Mouse (Mus musculus): ENCODE measurements around the gene Gpx1. TPM values are rescaled to one million over a fixed set of nuclear protein-coding genes. Genes with fewer than 3 reads are reported as not detected.
"Not testable (repeated sequence)": the region's sequence is repeated elsewhere in the genome, so short reads cannot be mapped to it uniquely, and the experiment has no call there.

The Gpx1 gene
- total and polyA plus RNA-seq, 2 experiments from 2014 or later: 184 to 446 TPM

DNA sequence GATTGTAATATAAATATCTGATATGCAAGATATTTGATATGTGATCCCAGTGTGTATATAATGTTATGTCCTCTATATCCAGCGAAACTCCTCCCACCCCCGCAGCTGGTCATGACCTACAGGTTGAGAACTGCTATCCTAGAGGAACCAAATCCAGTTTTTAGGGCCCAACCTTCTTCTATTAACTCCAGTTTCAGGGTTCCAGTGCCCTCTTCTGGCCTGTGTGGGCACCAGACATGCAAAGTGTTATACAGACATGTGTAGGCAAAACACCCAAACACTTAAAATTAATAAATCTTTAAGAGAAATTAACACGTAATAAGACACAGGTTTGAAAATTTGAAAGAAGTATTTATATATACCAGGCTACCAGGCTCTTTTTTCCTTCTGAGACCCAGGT, 21.1 kb upstream of the Gpx1 start:
- Histone ChIP-seq H3K27ac (ENCODE audit: low read depth, low read length) (no peak overlapping the region), H3K9ac (no peak overlapping the region), H3K4me3 (ENCODE audit: low read depth, low read length) (no peak overlapping the region), H3K27me3 (ENCODE audit: insufficient read depth, low read length) (no peaks in the 10 kb centered on the region), H3K4me1 (ENCODE audit: insufficient read depth) (no peaks in the 10 kb centered on the region), H3K36me3 (ENCODE audit: insufficient read depth) (no peaks in the 10 kb centered on the region), H3K4me2 (ENCODE audit: low read depth) (no peak overlapping the region), H3K9me3 (ENCODE audit: low read length) (no peaks in the 10 kb centered on the region)
- 97% methylated on average over 3 of the region's 3 CpGs for WGBS
- DNase-seq (no peak), ATAC-seq (no peak)
- peak; percentile 32; the same call in 1 of the 2 replicates for TF ChIP-seq CTCF (IDR thresholded peaks at IDR 0.05; ENCODE audit: low read depth)

DNA sequence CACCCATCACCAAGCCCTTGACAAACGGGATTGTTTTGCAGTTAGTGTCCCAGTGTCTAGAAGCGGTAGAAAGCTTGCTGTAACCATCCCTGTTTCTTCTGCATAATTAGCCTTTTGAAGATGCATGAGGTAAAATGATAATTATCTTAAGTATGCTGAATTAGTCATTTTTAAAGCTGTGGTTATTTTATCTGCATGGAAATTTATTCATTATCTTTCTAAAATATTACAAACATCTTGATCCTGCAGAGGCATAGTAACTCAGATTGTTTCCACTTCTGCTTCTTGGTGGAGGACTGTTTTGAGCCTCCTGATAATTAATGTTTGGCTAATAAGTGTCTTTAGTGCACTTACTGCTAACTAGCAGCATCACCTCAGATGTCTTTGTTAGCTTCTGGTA, 20.2 kb upstream of the Gpx1 start:
- H3K27ac ChIP-seq (ENCODE audit: low read depth, low read length): no peak overlapping the region
- H3K9me3 ChIP-seq (ENCODE audit: low read length): no peaks in the 10 kb centered on the region
- no peak for TF ChIP-seq CTCF (IDR thresholded peaks at IDR 0.05; ENCODE audit: low read depth)
- H3K27me3 ChIP-seq (ENCODE audit: insufficient read depth, low read length): no peaks in the 10 kb centered on the region
- no peak overlapping the region for H3K4me2 ChIP-seq (ENCODE audit: low read depth)
- no peak overlapping the region for H3K9ac ChIP-seq
- no peaks in the 10 kb centered on the region for H3K4me1 ChIP-seq (ENCODE audit: insufficient read depth)
- WGBS: 62% methylated on average over 2 of the region's 2 CpGs
- H3K36me3 ChIP-seq (ENCODE audit: insufficient read depth): no peaks in the 10 kb centered on the region
- no peak overlapping the region for H3K4me3 ChIP-seq (ENCODE audit: low read depth, low read length)
- ATAC-seq (no peak), DNase-seq (no peak)

GRCm38 (mm10) chr9:108322054-108322453, 16.6 kb upstream of the Gpx1 start:
- not testable (repeated sequence) for H3K27ac ChIP-seq (ENCODE audit: low read depth, low read length); H3K9me3 ChIP-seq (ENCODE audit: low read length); H3K4me1 ChIP-seq (ENCODE audit: insufficient read depth); H3K4me3 ChIP-seq (ENCODE audit: low read depth, low read length); H3K4me2 ChIP-seq (ENCODE audit: low read depth); H3K27me3 ChIP-seq (ENCODE audit: insufficient read depth, low read length); DNase-seq; H3K9ac ChIP-seq; H3K36me3 ChIP-seq (ENCODE audit: insufficient read depth); ATAC-seq
- 92% methylated on average over 7 of the region's 7 CpGs for WGBS

GRCm38 (mm10) chr9:108324784-108325183, 13.9 kb upstream of the Gpx1 start:
- Histone ChIP-seq H3K27ac (ENCODE audit: low read depth, low read length) (no peak overlapping the region), H3K9ac (no peak overlapping the region), H3K9me3 (ENCODE audit: low read length) (no peaks in the 10 kb centered on the region), H3K36me3 (ENCODE audit: insufficient read depth) (peaks cover 18% of the 10 kb centered on the region), H3K4me2 (ENCODE audit: low read depth) (no peak overlapping the region), H3K4me3 (ENCODE audit: low read depth, low read length) (no peak overlapping the region), H3K27me3 (ENCODE audit: insufficient read depth, low read length) (no peaks in the 10 kb centered on the region), H3K4me1 (ENCODE audit: insufficient read depth) (no peaks in the 10 kb centered on the region)
- TF ChIP-seq CTCF (IDR thresholded peaks at IDR 0.05; ENCODE audit: low read depth): no peak
- WGBS: 76% methylated on average over 1 of the region's 1 CpGs
- DNase-seq: peak; percentile 13
- no peak for ATAC-seq

- no peak for ATAC-seq
- Histone ChIP-seq H3K27ac (ENCODE audit: low read depth, low read length) (no peak overlapping the region), H3K9ac (no peak overlapping the region), H3K4me3 (ENCODE audit: low read depth, low read length) (no peak overlapping the region), H3K9me3 (ENCODE audit: low read length) (no peaks in the 10 kb centered on the region), H3K4me2 (ENCODE audit: low read depth) (no peak overlapping the region), H3K4me1 (ENCODE audit: insufficient read depth) (no peaks in the 10 kb centered on the region), H3K36me3 (ENCODE audit: insufficient read depth) (peaks cover 19% of the 10 kb centered on the region), H3K27me3 (ENCODE audit: insufficient read depth, low read length) (no peaks in the 10 kb centered on the region)
- 92% methylated on average over 2 of the region's 2 CpGs for WGBS
- no peak for TF ChIP-seq CTCF (IDR thresholded peaks at IDR 0.05; ENCODE audit: low read depth)
- no peak for DNase-seq
Measured at GRCm38 (mm10) chr9:108325811-108326210, 12.9 kb upstream of the Gpx1 start.

GRCm38 (mm10) chr9:108337848-108338550, 704 bp upstream of the Gpx1 start:
- DNase-seq: no peak
- no peak for TF ChIP-seq CTCF (IDR thresholded peaks at IDR 0.05; ENCODE audit: low read depth)
- peak overlapping the region; percentile 80 for H3K4me2 ChIP-seq (ENCODE audit: low read depth)

GRCm38 (mm10) chr9:108338551-108338885, 185 bp upstream of the Gpx1 start:
- 20% methylated on average over 6 of the region's 6 CpGs for WGBS
- Histone ChIP-seq H3K9me3 (ENCODE audit: low read length) (no peaks in the 10 kb centered on the region), H3K4me1 (ENCODE audit: insufficient read depth) (peaks cover 13% of the 10 kb centered on the region), H3K9ac (peak overlapping the region; percentile 70; the same call in 1 of the 2 replicates), H3K36me3 (ENCODE audit: insufficient read depth) (peaks cover 26% of the 10 kb centered on the region), H3K4me3 (ENCODE audit: low read depth, low read length) (peak overlapping the region; percentile 50), H3K4me2 (ENCODE audit: low read depth) (peak overlapping the region; percentile 80), H3K27me3 (ENCODE audit: insufficient read depth, low read length) (no peaks in the 10 kb centered on the region), H3K27ac (ENCODE audit: low read depth, low read length) (peak overlapping the region; percentile 85)
- no peak for TF ChIP-seq CTCF (IDR thresholded peaks at IDR 0.05; ENCODE audit: low read depth)
- DNase-seq (no peak), ATAC-seq (no peak; the same call in 1 of the 2 replicates)

More at GRCm38 (mm10) chr9:108337848-108338550, 704 bp upstream of the Gpx1 start:
- no peaks in the 10 kb centered on the region for H3K9me3 ChIP-seq (ENCODE audit: low read length)
- no peak overlapping the region for H3K9ac ChIP-seq
- H3K4me3 ChIP-seq (ENCODE audit: low read depth, low read length): no peak overlapping the region
- H3K36me3 ChIP-seq (ENCODE audit: insufficient read depth): peaks cover 29% of the 10 kb centered on the region
- 67% methylated on average over 10 of the region's 10 CpGs for WGBS
- ATAC-seq: no peak
- H3K27ac ChIP-seq (ENCODE audit: low read depth, low read length): peak overlapping the region; percentile 85; the same call in 1 of the 2 replicates
- H3K4me1 ChIP-seq (ENCODE audit: insufficient read depth): peaks cover 13% of the 10 kb centered on the region
- no peaks in the 10 kb centered on the region for H3K27me3 ChIP-seq (ENCODE audit: insufficient read depth, low read length)
